Mouse (Mus musculus): ENCODE measurements around the gene Nav2.

DNA sequence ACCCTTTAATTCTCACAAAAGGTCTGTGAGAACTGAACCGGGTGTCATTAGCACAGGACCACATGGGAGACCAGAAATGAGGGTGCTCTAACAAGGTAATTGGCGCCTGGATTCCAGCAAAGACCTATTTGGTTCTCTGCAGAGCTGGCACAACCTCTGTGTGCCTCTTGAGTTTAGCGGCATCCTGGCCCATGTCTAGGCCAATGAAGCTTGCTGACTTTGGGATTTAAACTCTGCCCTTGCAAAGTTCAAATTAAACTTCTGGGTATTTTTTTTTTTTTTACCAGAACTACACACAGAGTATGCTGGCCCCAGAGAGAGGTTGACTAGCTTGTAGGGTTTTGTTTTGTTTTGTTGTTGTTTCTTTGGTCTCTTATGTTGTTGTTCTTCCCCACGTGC lies 617.6 kb downstream of the Nav2 start:
- TF ChIP-seq POLR2A (IDR thresholded peaks at IDR 0.05; ENCODE audit: borderline replicate concordance, extremely low read depth, insufficient read depth, insufficient read length, poor library complexity, severe bottlenecking) (no peak), CTCF (IDR thresholded peaks at IDR 0.05; ENCODE audit: borderline replicate concordance, extremely low read depth, insufficient read depth, insufficient read length) (no peak)
